Mouse (Mus musculus): ENCODE data around the gene Trim15. TPM values are rescaled to one million over a fixed set of nuclear protein-coding genes. Genes with fewer than 3 reads are reported as not detected.

Trim15 gene
- polyA plus RNA-seq, 1 experiment, result not detected

GRCm38 (mm10) chr17:36824005-36824404 lies 43.0 kb downstream of the Trim15 start:
- no peak overlapping the region for H3K4me3 ChIP-seq (ENCODE audit: insufficient read depth, low read depth, low read length)
- no peaks in the 10 kb centered on the region for H3K4me1 ChIP-seq (ENCODE audit: control insufficient read depth, insufficient read depth, insufficient read length, low read length)
- H3K27ac ChIP-seq (replicated peaks; ENCODE audit: low read depth, low read length), result no peak overlapping the region

DNA sequence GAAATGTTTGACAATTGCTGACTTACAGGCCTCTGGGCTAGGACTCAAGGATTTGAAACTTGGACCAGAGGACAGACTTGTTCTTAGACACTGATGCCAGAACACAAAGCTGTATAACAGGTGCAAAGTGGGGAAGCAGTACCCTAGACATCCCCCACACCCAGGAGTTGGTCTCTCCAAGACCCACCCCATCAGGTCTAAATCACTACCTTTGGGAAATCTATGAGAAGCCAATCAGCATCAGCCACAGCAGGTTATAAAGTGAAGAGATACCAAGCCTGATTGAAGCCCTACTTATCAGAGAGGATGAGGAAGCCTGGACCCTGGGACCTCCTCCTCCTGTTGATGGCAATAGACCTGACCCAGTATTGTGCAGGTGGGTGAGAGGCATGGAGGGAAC lies 55.1 kb downstream of the Trim15 start, which contains the start of gene H2-M10.6:
H2-M10.6 (plus strand) TSS at position 301 of the 400 bp plus-strand sequence.
- Histone ChIP-seq H3K4me3 (ENCODE audit: insufficient read depth, low read depth, low read length) (no peak within 1 kb of the TSS), H3K4me1 (ENCODE audit: control insufficient read depth, insufficient read depth, insufficient read length, low read length) (no peaks in the 10 kb centered on the region), H3K27ac (replicated peaks; ENCODE audit: low read depth, low read length) (no peak within 1 kb of the TSS)

Other genes with a start within 250 kb of the Trim15 start
- gene H2-M9, start 224.5 kb downstream of the Trim15 start, polyA plus RNA-seq (2012; ENCODE audit: insufficient read depth, insufficient read length, missing spikeins), result not detected in 2 replicates
- gene H2-M1, start 195.0 kb downstream of the Trim15 start, polyA plus RNA-seq (2012; ENCODE audit: insufficient read depth, insufficient read length, missing spikeins), result not detected in 2 replicates
- not detected in 2 replicates for gene H2-M10.5, start 94.3 kb downstream of the Trim15 start, polyA plus RNA-seq (2012; ENCODE audit: insufficient read depth, insufficient read length, missing spikeins)
- gene H2-M10.6, start 55.0 kb downstream of the Trim15 start, polyA plus RNA-seq (2012; ENCODE audit: insufficient read depth, insufficient read length, missing spikeins), result not detected in 2 replicates
- gene Trim26, start 30.1 kb downstream of the Trim15 start, polyA plus RNA-seq (2012; ENCODE audit: insufficient read depth, insufficient read length, missing spikeins), result 14.9 and 17.1 TPM in 2 replicates
- gene Trim10, start 2.4 kb upstream of the Trim15 start, polyA plus RNA-seq (2012; ENCODE audit: insufficient read depth, insufficient read length, missing spikeins), result 0.67 TPM in 1 of 2 replicates, not detected in the other
- gene Trim40, start 22.9 kb upstream of the Trim15 start, polyA plus RNA-seq (2012; ENCODE audit: insufficient read depth, insufficient read length, missing spikeins), result not detected in 2 replicates
- not detected in 2 replicates for gene Trim31, start 30.9 kb upstream of the Trim15 start, polyA plus RNA-seq (2012; ENCODE audit: insufficient read depth, insufficient read length, missing spikeins)
- gene Rnf39, start 75.7 kb upstream of the Trim15 start, polyA plus RNA-seq (2012; ENCODE audit: insufficient read depth, insufficient read length, missing spikeins), result not detected in 2 replicates
- 55.7 and 69.7 TPM in 2 replicates for gene Ppp1r11, start 84.5 kb upstream of the Trim15 start, polyA plus RNA-seq (2012; ENCODE audit: insufficient read depth, insufficient read length, missing spikeins)
- 32.3 and 39.8 TPM in 2 replicates for gene Znrd1, start 91.3 kb upstream of the Trim15 start, polyA plus RNA-seq (2012; ENCODE audit: insufficient read depth, insufficient read length, missing spikeins)
- 28.6 and 29.2 TPM in 2 replicates for gene Znrd1as, start 91.4 kb upstream of the Trim15 start, polyA plus RNA-seq (2012; ENCODE audit: insufficient read depth, insufficient read length, missing spikeins)
- not detected in 2 replicates for gene 2410137M14Rik, start 114.0 kb upstream of the Trim15 start, polyA plus RNA-seq (2012; ENCODE audit: insufficient read depth, insufficient read length, missing spikeins)
- gene H2-M5, start 122.3 kb upstream of the Trim15 start, polyA plus RNA-seq (2012; ENCODE audit: insufficient read depth, insufficient read length, missing spikeins), result 0.63 TPM in 1 of 2 replicates, not detected in the other
- gene Zfp57, start 134.0 kb upstream of the Trim15 start, polyA plus RNA-seq (2012; ENCODE audit: insufficient read depth, insufficient read length, missing spikeins), result not detected in 2 replicates
- not detected in 2 replicates for gene Mog, start 156.2 kb upstream of the Trim15 start, polyA plus RNA-seq (2012; ENCODE audit: insufficient read depth, insufficient read length, missing spikeins)
- 3.8 and 4.5 TPM in 2 replicates for gene Gabbr1, start 178.8 kb upstream of the Trim15 start, polyA plus RNA-seq (2012; ENCODE audit: insufficient read depth, insufficient read length, missing spikeins)
- gene Olfr90, start 221.3 kb upstream of the Trim15 start, polyA plus RNA-seq (2012; ENCODE audit: insufficient read depth, insufficient read length, missing spikeins), result not detected in 2 replicates
- not detected in 2 replicates for gene Olfr91, start 231.1 kb upstream of the Trim15 start, polyA plus RNA-seq (2012; ENCODE audit: insufficient read depth, insufficient read length, missing spikeins)